Mouse (Mus musculus): ENCODE data around the gene Dph2.

GRCm38 (mm10) chr4:117886644-117887043 lies 5.2 kb downstream of the Dph2 start:
- no peak for TF ChIP-seq CTCF (IDR thresholded peaks at IDR 0.05; ENCODE audit: borderline replicate concordance, control insufficient read depth, extremely low read depth, insufficient read depth, low read length, poor library complexity)
- TF ChIP-seq POLR2A (IDR thresholded peaks at IDR 0.05; ENCODE audit: control insufficient read depth, extremely low read depth, insufficient read depth, low read length, poor library complexity), result no peak
